ENCODE assay signal across 12 mouse cellular contexts in the genomic region with DNA sequence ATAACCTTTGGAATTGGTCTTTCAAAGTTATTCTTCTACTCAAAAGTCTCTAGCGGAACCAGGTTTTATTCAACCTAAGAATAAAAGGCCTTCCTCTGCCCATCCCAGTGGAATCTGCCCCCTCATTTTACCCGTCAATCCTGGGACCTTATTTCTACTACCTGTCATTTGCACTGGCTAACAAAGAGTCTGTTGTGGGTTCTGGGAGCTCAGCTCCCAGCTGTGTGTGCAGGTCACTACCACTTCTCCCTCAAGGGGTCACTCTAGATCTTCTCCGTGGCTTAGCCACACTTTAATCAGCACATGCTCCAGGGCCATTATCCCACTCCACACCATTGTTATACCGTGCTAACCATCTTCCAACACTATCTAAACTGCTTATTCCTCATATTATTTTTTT. TPM values are rescaled to one million over a fixed set of nuclear protein-coding genes. Genes with fewer than 3 reads are reported as not detected.
DNase-seq lines count a peak whose midpoint lies in the region; ATAC-seq and TF ChIP-seq lines count a peak whose summit lies in the region.
"Had no signal": no experiment of that assay in that cellular context is flagged by ENCODE, and none has a peak within 500 bp of the region (broad histone marks: within the 10 kb centered on the region; RNA-seq: fewer than 3 reads in every experiment).

No protein-coding gene starts in this region.

- H3K4me3 ChIP-seq in lung, adult 2 months (replicated peaks; ENCODE audit: extremely low read depth, low read depth, low read length): no peak overlapping the region
- no peak overlapping the region for H3K4me3 ChIP-seq in bone marrow macrophage, adult 2 months (ENCODE audit: insufficient read depth, low read length)
- H3K4me3 ChIP-seq: hindbrain, embryonic 15.5 days; neural tube, embryonic 15.5 days had no signal

- TF ChIP-seq POLR2A in lung, adult 2 months (IDR thresholded peaks at IDR 0.05; ENCODE audit: borderline replicate concordance, extremely low read depth, low read depth, low read length): no peak
- no peak for TF ChIP-seq POLR2A in bone marrow macrophage, adult 2 months (IDR thresholded peaks at IDR 0.05; ENCODE audit: borderline replicate concordance, low read depth, low read length)

- peak; percentile 65 to 67; a peak in 3 of 4 replicates for ATAC-seq in hematopoietic stem cell, adult 5-6 weeks (replicated peaks in 1 of 2; ENCODE audit: insufficient read depth in 1 of 2, low FRiP score in 2 of 2, low TSS enrichment in 1 of 2, low read depth in 1 of 2, poor library complexity in 2 of 2, severe bottlenecking in 2 of 2)
- ATAC-seq in megakaryocyte progenitor cell, adult 5-6 weeks (replicated peaks; ENCODE audit: poor library complexity): peak; percentile 86
- no peak for ATAC-seq in erythroid progenitor cell, adult 5-6 weeks (replicated peaks; ENCODE audit: low FRiP score, poor library complexity, severe bottlenecking)

- WGBS in lung, adult 2 months: 45% methylated on average over 4 of the region's 4 CpGs

- H3K27ac ChIP-seq in bone marrow macrophage, adult 2 months (ENCODE audit: insufficient read depth, low read depth, low read length): no peak overlapping the region
- H3K27ac ChIP-seq: hindbrain, embryonic 15.5 days; macrophage; neural tube, embryonic 15.5 days had no signal

- DNase-seq in lung, adult 2 months: no peak
- DNase-seq in lung, postnatal 25 days (ENCODE audit: low spot score): no peak
- no peak for DNase-seq in cerebellum, adult 11-12 months
- DNase-seq in natural killer cell, adult 2 months (ENCODE audit: low spot score in 2 of 2): no peak
- DNase-seq: gastrocnemius, postnatal 25 days had no signal

- peaks cover 7% of the 10 kb centered on the region for H3K4me1 ChIP-seq in lung, adult 2 months (ENCODE audit: control insufficient read depth, insufficient read depth, low read length)
- peaks cover 28% of the 10 kb centered on the region for H3K4me1 ChIP-seq in bone marrow macrophage, adult 2 months (ENCODE audit: control insufficient read depth, insufficient read depth, low read length)
- H3K4me1 ChIP-seq: hindbrain, embryonic 15.5 days; neural tube, embryonic 15.5 days had no signal

- peak; percentile 48; the same call in 1 of the 2 replicates for TF ChIP-seq CTCF in lung, adult 2 months (IDR thresholded peaks at IDR 0.05; ENCODE audit: insufficient read depth, low read length)
- TF ChIP-seq CTCF in bone marrow macrophage, adult 2 months (IDR thresholded peaks at IDR 0.05; ENCODE audit: low read depth, low read length): peak; percentile 17; the same call in 1 of the 2 replicates

RNA-seq across cellular contexts. Expression of a gene that starts 26.8 kb away (rescaled TPM):
- 4.3 and 15.4 TPM in 2 replicates for polyA plus RNA-seq in lung, adult 2 months (2012; rRNA removed)
- polyA plus RNA-seq in bone marrow macrophage, adult 2 months (2012; ENCODE audit: insufficient read depth, insufficient read length, missing spikeins): 60.1 and 81.7 TPM in 2 replicates
- 53.9 and 68.8 TPM in 2 replicates for total RNA-seq in hematopoietic stem cell, adult 5-6 weeks (2017)
- 47.0 and 54.2 TPM in 2 replicates for total RNA-seq in megakaryocyte progenitor cell, adult 5-6 weeks (2015)
- 47.9 and 52.5 TPM in 2 replicates for total RNA-seq in megakaryocyte progenitor cell, adult 5-6 weeks (2017)
- total RNA-seq in erythroid progenitor cell, adult 5-6 weeks (2015; ENCODE audit: low replicate concordance): 45.7 and 73.5 TPM in 2 replicates
- total RNA-seq in erythroid progenitor cell, adult 5-6 weeks (2017; ENCODE audit: low replicate concordance): 24.4 and 27.9 TPM in 2 replicates

RNA-seq across cellular contexts. Expression of a gene that starts 34.2 kb away (rescaled TPM):
- 3.2 and 6.0 TPM in 2 replicates for polyA plus RNA-seq in lung, adult 2 months (2012; rRNA removed)
- polyA plus RNA-seq in bone marrow macrophage, adult 2 months (2012; ENCODE audit: insufficient read depth, insufficient read length, missing spikeins): 65.4 and 68.9 TPM in 2 replicates
- 93.5 and 112 TPM in 2 replicates for total RNA-seq in hematopoietic stem cell, adult 5-6 weeks (2017)
- 27.5 and 30.5 TPM in 2 replicates for total RNA-seq in megakaryocyte progenitor cell, adult 5-6 weeks (2015)
- total RNA-seq in megakaryocyte progenitor cell, adult 5-6 weeks (2017): 66.0 and 73.7 TPM in 2 replicates
- total RNA-seq in erythroid progenitor cell, adult 5-6 weeks (2015; ENCODE audit: low replicate concordance): 8.8 and 20.5 TPM in 2 replicates
- total RNA-seq in erythroid progenitor cell, adult 5-6 weeks (2017; ENCODE audit: low replicate concordance): 44.4 and 47.6 TPM in 2 replicates
